Mouse (Mus musculus): ENCODE data around the gene Tm7sf3. TPM values are rescaled to one million over a fixed set of nuclear protein-coding genes. Genes with fewer than 3 reads are reported as not detected.

Tm7sf3 gene
- polyA plus RNA-seq, 1 experiment from 2014 or later, result 47.9 TPM

DNA sequence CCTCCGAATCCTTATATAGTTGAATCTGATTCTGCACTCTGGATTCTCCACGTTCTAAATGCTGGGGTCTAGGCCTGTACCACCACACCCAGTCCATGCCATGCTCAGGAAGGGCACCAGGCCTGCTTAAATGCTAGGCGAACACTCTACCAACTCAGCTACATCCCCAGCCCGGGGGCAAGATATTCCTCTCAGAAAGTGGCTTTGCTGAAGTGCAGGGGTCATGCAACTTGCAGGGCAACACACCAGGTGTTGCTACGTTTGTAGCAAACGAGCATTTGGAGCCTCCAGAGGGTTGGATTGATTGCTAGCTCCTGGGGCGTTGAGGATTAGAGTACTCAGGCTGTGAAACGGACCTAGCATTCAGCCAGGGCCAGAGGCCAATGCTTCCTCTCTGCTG lies 9.5 kb downstream of the Tm7sf3 start:
- H3K9ac ChIP-seq, result no peak overlapping the region; the same call in 1 of the 2 replicates
- WGBS, result 43% methylated on average over 8 of the region's 8 CpGs
- no peaks in the 10 kb centered on the region for H3K27me3 ChIP-seq
- 0 out of 2 replicates have a peak overlapping the region, but pooled peaks have one; percentile 88 for H3K27ac ChIP-seq (replicated peaks)
- H3K36me3 ChIP-seq, result no peaks in the 10 kb centered on the region
- H3K9me3 ChIP-seq (replicated peaks), result no peaks in the 10 kb centered on the region
- H3K4me1 ChIP-seq, result peaks cover 22% of the 10 kb centered on the region
- peak overlapping the region; percentile 84 for H3K4me3 ChIP-seq (replicated peaks)
- ATAC-seq (ENCODE audit: insufficient number of reproducible peaks, low FRiP score, low TSS enrichment, low read depth), result no peak
- peak overlapping the region; percentile 68 for H3K4me2 ChIP-seq (replicated peaks)

DNA sequence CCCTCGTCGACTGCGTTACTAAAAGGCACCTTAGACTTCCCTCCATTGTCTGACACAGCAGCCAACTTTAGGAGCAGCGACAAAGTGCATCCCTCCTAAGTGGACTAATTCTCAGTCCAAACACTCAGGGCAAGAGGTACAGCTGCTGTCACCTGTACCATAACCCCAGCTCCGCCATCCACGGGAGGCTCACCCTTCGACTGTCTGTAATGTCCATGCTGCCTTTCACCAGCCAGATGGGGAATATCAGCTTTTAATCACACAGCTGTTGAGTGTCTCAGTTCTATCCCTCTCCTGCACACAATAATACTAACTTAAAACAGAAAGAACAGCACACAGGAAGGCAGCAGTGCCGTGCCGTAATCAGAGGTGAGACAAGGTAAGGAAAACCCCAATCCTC lies 10.2 kb downstream of the Tm7sf3 start:
- 71% methylated on average over 9 of the region's 9 CpGs for WGBS
- Histone ChIP-seq H3K27ac (replicated peaks) (no peak overlapping the region), H3K27me3 (no peaks in the 10 kb centered on the region), H3K4me3 (replicated peaks) (no peak overlapping the region), H3K9ac (no peak overlapping the region), H3K4me1 (peaks cover 22% of the 10 kb centered on the region), H3K36me3 (no peaks in the 10 kb centered on the region), H3K9me3 (replicated peaks) (no peaks in the 10 kb centered on the region), H3K4me2 (replicated peaks) (no peak overlapping the region)
- no peak for ATAC-seq (ENCODE audit: insufficient number of reproducible peaks, low FRiP score, low TSS enrichment, low read depth)

DNA sequence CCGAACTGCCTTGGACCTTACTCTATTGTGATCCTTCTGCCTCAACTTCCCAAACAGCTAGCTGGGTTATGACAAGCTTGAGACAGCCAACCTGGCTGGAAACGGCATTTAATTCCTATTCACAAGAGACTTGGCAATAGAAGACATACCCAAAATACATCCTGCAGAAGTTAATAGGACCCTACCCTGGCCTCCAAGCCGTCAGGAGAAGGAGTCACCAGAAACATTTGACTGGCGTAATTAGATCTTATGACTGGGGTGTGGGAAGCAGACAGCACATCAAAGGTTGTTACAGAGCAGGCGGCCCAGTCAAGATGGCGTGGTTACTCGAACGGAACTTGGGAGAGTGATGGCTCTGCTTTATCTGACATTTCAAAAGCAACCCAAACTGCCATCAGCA lies 10.8 kb downstream of the Tm7sf3 start:
- ATAC-seq (ENCODE audit: insufficient number of reproducible peaks, low FRiP score, low TSS enrichment, low read depth), result no peak
- Histone ChIP-seq H3K4me2 (replicated peaks) (no peak overlapping the region), H3K9ac (no peak overlapping the region), H3K27ac (replicated peaks) (no peak overlapping the region), H3K27me3 (no peaks in the 10 kb centered on the region), H3K4me3 (replicated peaks) (no peak overlapping the region), H3K36me3 (no peaks in the 10 kb centered on the region), H3K9me3 (replicated peaks) (no peaks in the 10 kb centered on the region), H3K4me1 (peaks cover 22% of the 10 kb centered on the region)
- 61% methylated on average over 8 of the region's 8 CpGs for WGBS

DNA sequence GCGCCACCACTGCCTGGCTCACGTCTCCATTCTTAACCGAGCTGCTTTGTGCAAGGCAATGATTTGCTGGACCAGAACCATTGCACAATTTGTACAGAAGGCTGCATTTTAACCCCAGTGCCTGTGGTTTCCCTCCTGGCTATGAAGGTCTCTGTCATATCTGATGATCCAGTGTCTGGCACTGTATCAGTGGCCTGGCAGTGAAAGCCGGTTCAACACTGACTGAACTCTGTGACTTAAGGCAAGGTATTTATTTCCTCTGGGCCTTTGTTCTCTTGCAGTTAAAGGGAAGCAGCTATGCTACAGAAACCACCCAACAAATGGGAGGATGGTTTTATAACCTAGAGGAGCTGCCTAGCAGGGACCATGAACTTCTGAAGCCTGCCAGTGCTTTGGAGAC lies 11.7 kb downstream of the Tm7sf3 start:
- Histone ChIP-seq H3K27me3 (no peaks in the 10 kb centered on the region), H3K4me3 (replicated peaks) (no peak overlapping the region), H3K4me2 (replicated peaks) (no peak overlapping the region), H3K9ac (no peak overlapping the region), H3K27ac (replicated peaks) (no peak overlapping the region), H3K4me1 (peaks cover 22% of the 10 kb centered on the region), H3K36me3 (no peaks in the 10 kb centered on the region), H3K9me3 (replicated peaks) (no peaks in the 10 kb centered on the region)
- WGBS, result 75% methylated on average over 4 of the region's 4 CpGs
- no peak for ATAC-seq (ENCODE audit: insufficient number of reproducible peaks, low FRiP score, low TSS enrichment, low read depth)

DNA sequence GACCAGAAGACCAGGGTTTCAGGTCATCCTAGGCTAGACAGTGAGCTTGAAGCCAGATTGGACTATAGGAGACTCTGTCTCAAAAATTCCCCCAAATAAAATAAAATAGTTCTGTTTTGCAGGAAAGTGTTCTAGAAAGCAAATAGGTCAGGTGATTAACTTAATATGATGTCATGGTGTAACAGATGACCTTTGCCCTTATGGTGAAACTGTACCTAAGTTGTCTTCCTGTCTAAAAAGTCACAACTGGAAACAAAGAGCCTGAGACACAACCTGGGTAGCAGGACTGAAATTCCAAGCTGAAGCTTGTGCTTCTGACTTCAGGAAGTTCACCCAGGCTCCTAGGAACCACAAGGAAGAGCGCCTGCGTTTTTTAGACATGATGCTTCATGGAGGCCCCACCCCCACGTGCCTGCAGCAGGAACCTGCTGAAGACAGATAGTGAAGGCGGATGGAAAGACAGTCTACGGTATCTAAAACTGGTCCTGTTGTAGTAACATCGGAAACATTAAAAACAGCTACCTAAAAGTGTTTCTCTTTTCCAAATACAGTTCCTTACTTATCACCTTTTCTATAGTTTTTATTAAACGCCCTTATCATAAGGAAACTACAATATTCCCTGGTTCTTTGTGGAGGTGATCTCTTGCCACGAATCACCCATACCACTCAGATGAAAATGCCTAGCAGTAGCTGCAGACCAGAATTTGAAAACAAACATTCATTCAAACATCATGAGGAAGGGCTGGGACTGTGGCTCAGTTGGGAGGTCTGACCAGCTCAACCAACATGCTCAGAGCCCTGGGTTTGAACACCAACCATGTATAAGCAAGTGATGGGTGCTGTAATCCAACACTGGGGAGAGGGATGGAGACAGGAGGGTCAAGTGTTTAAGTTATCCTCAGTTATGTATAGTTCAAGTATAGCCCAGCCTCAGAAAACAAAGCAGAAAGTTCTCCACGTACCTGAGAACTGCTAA lies 12.6 kb downstream of the Tm7sf3 start:
- ATAC-seq (ENCODE audit: insufficient number of reproducible peaks, low FRiP score, low TSS enrichment, low read depth), result no peak
- WGBS, result 83% methylated on average over 9 of the region's 9 CpGs
- H3K4me2 ChIP-seq (replicated peaks), result no peak overlapping the region
- H3K36me3 ChIP-seq, result 0 out of 2 replicates have a peak, but pooled peaks cover under 1% of the 10 kb centered on the region
- no peaks in the 10 kb centered on the region for H3K9me3 ChIP-seq (replicated peaks)
- H3K4me3 ChIP-seq (replicated peaks), result no peak overlapping the region
- no peak overlapping the region for H3K9ac ChIP-seq
- peaks cover 22% of the 10 kb centered on the region for H3K4me1 ChIP-seq
- H3K27ac ChIP-seq (replicated peaks), result no peak overlapping the region
- H3K27me3 ChIP-seq, result no peaks in the 10 kb centered on the region

DNA sequence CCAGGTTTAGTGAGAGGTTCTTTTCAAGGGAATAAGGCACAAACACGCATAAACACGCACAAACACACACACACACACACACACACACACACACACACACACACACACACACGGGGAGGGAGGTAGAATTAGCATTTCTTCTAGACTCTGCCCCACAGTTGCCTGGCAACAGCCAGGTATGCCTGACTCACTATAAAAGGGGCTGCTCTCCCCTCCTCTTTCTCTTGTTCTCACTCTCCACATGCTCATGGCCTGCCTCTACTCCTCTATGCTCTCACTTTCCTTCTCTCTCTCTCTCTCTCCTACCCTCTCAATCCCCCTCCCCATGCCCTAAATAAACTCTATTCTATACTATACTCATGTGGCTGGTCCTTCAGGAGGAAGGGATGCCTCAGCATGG lies 14.5 kb downstream of the Tm7sf3 start:
- Histone ChIP-seq H3K9me3 (replicated peaks) (no peaks in the 10 kb centered on the region), H3K4me1 (peaks cover 14% of the 10 kb centered on the region), H3K36me3 (peaks cover 9% of the 10 kb centered on the region; the same call in 1 of the 2 replicates), H3K9ac (no peak overlapping the region), H3K4me3 (replicated peaks) (no peak overlapping the region), H3K4me2 (replicated peaks) (no peak overlapping the region), H3K27me3 (no peaks in the 10 kb centered on the region), H3K27ac (replicated peaks) (no peak overlapping the region)
- ATAC-seq (ENCODE audit: insufficient number of reproducible peaks, low FRiP score, low TSS enrichment, low read depth), result no peak
- 63% methylated on average over 3 of the region's 3 CpGs for WGBS

DNA sequence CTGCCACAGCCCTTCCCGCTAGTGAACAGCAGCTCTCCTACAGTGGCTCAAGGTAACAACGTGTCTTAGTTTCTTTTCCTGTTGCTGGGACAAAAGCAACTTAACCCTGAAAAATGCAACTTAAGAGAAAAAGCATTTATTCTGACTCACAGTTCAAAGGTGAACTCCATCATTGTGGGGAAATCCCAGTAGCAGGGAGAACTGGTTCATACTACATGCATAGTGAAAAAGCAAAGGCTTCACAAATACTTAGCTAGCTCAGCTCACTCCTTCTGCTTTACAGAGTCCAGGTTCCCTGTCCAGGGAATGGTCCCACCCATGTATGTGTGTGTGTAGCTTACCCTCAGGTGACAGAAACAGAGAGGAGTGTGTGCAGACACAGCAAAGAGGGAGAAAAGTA lies 26.0 kb downstream of the Tm7sf3 start:
- no peak for ATAC-seq (ENCODE audit: insufficient number of reproducible peaks, low FRiP score, low TSS enrichment, low read depth)
- no peak overlapping the region for H3K4me2 ChIP-seq (replicated peaks)
- WGBS, result 88% methylated on average over 2 of the region's 2 CpGs
- no peak overlapping the region for H3K27ac ChIP-seq (replicated peaks)
- H3K9ac ChIP-seq, result no peak overlapping the region
- H3K4me3 ChIP-seq (replicated peaks), result no peak overlapping the region
- H3K9me3 ChIP-seq (replicated peaks), result no peaks in the 10 kb centered on the region
- peaks cover 77% of the 10 kb centered on the region for H3K36me3 ChIP-seq
- no peaks in the 10 kb centered on the region for H3K4me1 ChIP-seq
- no peaks in the 10 kb centered on the region for H3K27me3 ChIP-seq

DNA sequence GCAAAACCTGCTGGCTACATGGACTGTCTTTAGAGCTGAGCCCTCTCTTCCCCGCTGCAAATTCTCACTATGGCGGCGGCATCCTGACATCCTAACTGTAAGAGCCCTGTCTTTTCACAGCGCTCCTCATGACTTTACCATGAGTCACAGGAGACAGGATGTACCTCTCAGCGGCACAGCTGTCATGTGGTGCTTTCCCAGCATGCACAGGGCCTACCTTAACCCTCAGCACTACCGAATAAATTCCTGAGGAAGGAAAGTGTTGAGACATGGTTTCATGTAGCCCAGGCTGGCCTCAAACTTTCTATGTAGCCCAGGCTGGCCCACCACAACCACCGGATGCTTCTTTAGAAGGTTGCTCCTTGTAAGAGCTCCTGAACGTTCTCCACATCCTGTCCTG lies 26.7 kb downstream of the Tm7sf3 start:
- no peak for ATAC-seq (ENCODE audit: insufficient number of reproducible peaks, low FRiP score, low TSS enrichment, low read depth)
- Histone ChIP-seq H3K4me1 (no peaks in the 10 kb centered on the region), H3K9me3 (replicated peaks) (no peaks in the 10 kb centered on the region), H3K27me3 (no peaks in the 10 kb centered on the region), H3K36me3 (peaks cover 81% of the 10 kb centered on the region), H3K4me3 (replicated peaks) (no peak overlapping the region), H3K27ac (replicated peaks) (no peak overlapping the region), H3K4me2 (replicated peaks) (no peak overlapping the region), H3K9ac (no peak overlapping the region)
- WGBS, result 91% methylated on average over 8 of the region's 8 CpGs

DNA sequence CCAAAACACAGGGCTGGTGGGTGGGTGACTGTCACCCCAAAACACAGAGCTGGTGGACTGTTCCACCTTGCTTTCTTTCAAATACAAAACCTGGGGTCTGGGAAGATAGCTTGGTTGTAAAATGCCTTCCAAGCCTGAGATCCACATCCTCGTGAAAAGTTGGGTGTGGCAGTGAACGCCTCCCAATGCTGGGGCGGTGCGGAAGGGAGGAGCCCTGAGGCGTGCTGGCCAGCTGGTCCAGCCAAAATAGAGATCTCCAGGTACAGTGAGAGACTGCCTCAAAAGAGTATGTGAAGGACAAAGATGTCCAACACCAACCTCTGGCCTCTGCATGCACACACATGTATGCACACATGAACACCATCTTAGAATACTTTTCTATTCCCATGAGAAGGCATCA lies 28.1 kb downstream of the Tm7sf3 start:
- Histone ChIP-seq H3K27me3 (no peaks in the 10 kb centered on the region), H3K4me2 (replicated peaks) (no peak overlapping the region), H3K4me1 (no peaks in the 10 kb centered on the region), H3K4me3 (replicated peaks) (no peak overlapping the region), H3K36me3 (peaks cover 86% of the 10 kb centered on the region), H3K9ac (no peak overlapping the region), H3K27ac (replicated peaks) (no peak overlapping the region), H3K9me3 (replicated peaks) (no peaks in the 10 kb centered on the region)
- 88% methylated on average over 5 of the region's 5 CpGs for WGBS
- no peak for ATAC-seq (ENCODE audit: insufficient number of reproducible peaks, low FRiP score, low TSS enrichment, low read depth)

DNA sequence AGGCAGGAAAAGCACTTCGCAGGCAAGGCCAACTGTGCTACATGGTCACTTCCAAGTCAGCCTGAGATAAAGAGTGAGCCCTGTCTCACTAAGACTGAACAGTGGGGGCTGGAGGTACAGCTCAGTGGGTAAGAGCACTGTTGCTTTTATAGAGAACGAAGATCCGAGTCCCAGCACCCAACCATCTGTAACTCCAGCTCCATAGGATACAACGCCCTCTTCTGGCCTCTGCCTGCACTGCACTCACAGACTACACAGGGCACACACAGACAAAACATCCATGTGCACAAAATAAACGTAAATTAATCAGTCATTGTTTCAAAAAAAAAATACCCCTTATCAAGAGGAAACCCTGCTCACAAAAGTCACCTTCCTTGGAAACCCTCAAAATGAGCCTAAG lies 28.7 kb downstream of the Tm7sf3 start:
- 94% methylated on average over 5 of the region's 5 CpGs for WGBS
- H3K36me3 ChIP-seq, result peaks cover 90% of the 10 kb centered on the region
- H3K4me2 ChIP-seq (replicated peaks), result no peak overlapping the region
- H3K27ac ChIP-seq (replicated peaks), result no peak overlapping the region
- no peaks in the 10 kb centered on the region for H3K9me3 ChIP-seq (replicated peaks)
- ATAC-seq (ENCODE audit: insufficient number of reproducible peaks, low FRiP score, low TSS enrichment, low read depth), result no peak
- no peaks in the 10 kb centered on the region for H3K4me1 ChIP-seq
- H3K9ac ChIP-seq, result no peak overlapping the region
- H3K27me3 ChIP-seq, result no peaks in the 10 kb centered on the region
- H3K4me3 ChIP-seq (replicated peaks), result no peak overlapping the region

DNA sequence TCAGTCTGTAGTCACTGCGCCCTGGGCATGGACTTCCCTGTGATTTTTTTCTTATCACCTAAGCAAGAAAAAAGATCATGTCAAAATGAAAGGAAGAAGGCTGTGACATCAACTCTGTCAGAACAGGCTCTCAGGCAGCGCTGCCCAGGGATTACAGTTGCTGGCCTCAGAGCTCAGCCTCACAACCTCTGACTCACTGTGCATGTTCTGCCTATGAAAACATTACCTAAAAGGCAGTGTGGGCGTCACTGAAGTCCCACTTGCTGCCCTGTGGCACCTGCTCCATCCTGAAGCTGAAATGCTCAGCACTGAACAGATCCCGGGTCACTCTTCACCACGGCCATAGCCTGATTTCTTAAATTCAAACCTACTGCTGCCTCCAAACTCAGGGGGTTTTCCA lies 29.9 kb downstream of the Tm7sf3 start:
- Histone ChIP-seq H3K4me2 (replicated peaks) (no peak overlapping the region), H3K4me3 (replicated peaks) (no peak overlapping the region), H3K27me3 (no peaks in the 10 kb centered on the region), H3K27ac (replicated peaks) (no peak overlapping the region), H3K9me3 (replicated peaks) (no peaks in the 10 kb centered on the region), H3K9ac (no peak overlapping the region), H3K36me3 (peaks cover 83% of the 10 kb centered on the region), H3K4me1 (no peaks in the 10 kb centered on the region)
- 81% methylated on average over 5 of the region's 5 CpGs for WGBS
- ATAC-seq (ENCODE audit: insufficient number of reproducible peaks, low FRiP score, low TSS enrichment, low read depth), result no peak

DNA sequence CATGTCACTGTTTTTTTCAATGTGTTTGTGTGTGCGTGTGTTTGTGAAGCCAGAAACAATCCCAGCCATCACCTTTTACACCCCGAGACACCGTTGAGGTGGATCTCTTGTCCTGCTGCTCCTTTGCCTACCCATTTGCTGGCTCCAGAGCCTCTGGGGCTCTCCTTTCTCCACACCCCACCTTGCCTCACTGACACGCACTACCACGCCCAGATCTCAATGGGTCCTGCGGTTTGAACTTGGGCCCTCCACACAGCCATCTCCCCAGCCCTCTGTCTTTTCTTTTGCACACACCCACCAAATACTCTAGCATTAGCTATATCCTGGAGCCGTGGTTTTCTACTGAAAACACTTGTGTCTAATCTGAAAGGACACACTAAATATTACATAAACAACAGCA lies 30.7 kb downstream of the Tm7sf3 start:
- Histone ChIP-seq H3K36me3 (peaks cover 80% of the 10 kb centered on the region), H3K4me3 (replicated peaks) (no peak overlapping the region), H3K4me2 (replicated peaks) (no peak overlapping the region), H3K27me3 (no peaks in the 10 kb centered on the region), H3K4me1 (no peaks in the 10 kb centered on the region), H3K27ac (replicated peaks) (no peak overlapping the region), H3K9ac (no peak overlapping the region), H3K9me3 (replicated peaks) (no peaks in the 10 kb centered on the region)
- 88% methylated on average over 7 of the region's 7 CpGs for WGBS
- ATAC-seq (ENCODE audit: insufficient number of reproducible peaks, low FRiP score, low TSS enrichment, low read depth), result no peak

Measured in embryonic facial prominence, embryonic 15.5 days (tissue).